Mouse (Mus musculus) intestine, postnatal 0 days (tissue): ENCODE measurements around the gene Nat8f6. TPM values are rescaled to one million over a fixed set of nuclear protein-coding genes. Genes with fewer than 3 reads are reported as not detected.
A peak's percentile ranks its signal among the peaks of the same experiment; 100 is the strongest.
"Not testable (repeated sequence)": the region's sequence is repeated elsewhere in the genome, so short reads cannot be mapped to it uniquely, and the experiment has no call there.

Experiments
- ATAC-seq: fragments of 200-750 bp; cut with Nextera tagmentation; 2 replicates; pipeline ENCODE4 v1.8.0; 2017; ENCODE audit warnings: mild to moderate bottlenecking, moderate TSS enrichment, moderate library complexity
- H3K27ac ChIP-seq: fragments of 300-500 bp; sonication (generic); 2 replicates; pipeline ENCODE4 v1.5.1; 2014; ENCODE audit warnings: mild to moderate bottlenecking, low read depth, low read length, moderate library complexity
- H3K27me3 ChIP-seq: fragments of 300-500 bp; sonication (generic); replicated peaks from 2 replicates; pipeline ENCODE4 v1.6.1; 2014; ENCODE audit warnings: low read length, mixed read lengths; ENCODE audit not compliant: control insufficient read depth, insufficient read depth
- H3K36me3 ChIP-seq: fragments of 300-500 bp; sonication (generic); 2 replicates; pipeline ENCODE4 v1.6.1; 2014; ENCODE audit warnings: mild to moderate bottlenecking, moderate library complexity; ENCODE audit not compliant: control insufficient read depth, insufficient read depth
- H3K4me1 ChIP-seq: fragments of 300-500 bp; sonication (generic); replicated peaks from 2 replicates; pipeline ENCODE4 v1.6.1; 2014; ENCODE audit warnings: antibody characterized with exemption, low read length, mixed read lengths; ENCODE audit not compliant: control insufficient read depth, insufficient read depth
- H3K4me2 ChIP-seq: fragments of 300-500 bp; sonication (generic); replicated peaks from 2 replicates; pipeline ENCODE4 v1.6.1; 2014; ENCODE audit warnings: low read depth, mild to moderate bottlenecking, moderate library complexity
- H3K4me3 ChIP-seq: fragments of 300-500 bp; sonication (generic); 2 replicates; pipeline ENCODE4 v1.5.1; 2014; ENCODE audit warnings: low read depth, low read length
- H3K9ac ChIP-seq: fragments of 300-500 bp; sonication (generic); 2 replicates; pipeline ENCODE4 v1.6.1; 2014; ENCODE audit warnings: mild to moderate bottlenecking, low read depth, low read length
- H3K9me3 ChIP-seq: fragments of 300-500 bp; sonication (generic); 2 replicates; pipeline ENCODE4 v1.6.1; 2016; ENCODE audit warnings: mixed run types; ENCODE audit not compliant: control insufficient read depth
- CTCF ChIP-seq: sonication (generic); IDR thresholded peaks from 2 replicates; pipeline ENCODE4 v1.5.1; 2016; ENCODE audit warnings: low read depth, mild to moderate bottlenecking, control low read depth, antibody characterized with exemption, moderate library complexity
- WGBS: fragments of 180-500 bp; shearing (Covaris S2); extraction: QIAGEN DNeasy Blood & Tissue Kit; methylation state at CpG from one replicate; pipeline ENCODE4 v1.1.7; 2014; 5-methylcytosine and 5-hydroxymethylcytosine counted together
- polyA plus RNA-seq: library from polyadenylated mRNA; unstranded; fragments of >200 nt; fragmentation: Nextera tagmentation; extraction: Ambion mirVana; gene quantifications from 2 replicates; pipeline ENCODE4 v1.2.1, GENCODE M21; 2015

Gene Nat8f6
- polyA plus RNA-seq, 1 experiment from 2014 or later = not detected

GRCm38 (mm10) chr6:85851062-85851773 is 30.5 kb upstream of the Nat8f6 start:
- 67% methylated on average over 7 of the region's 7 CpGs for WGBS
- Histone ChIP-seq H3K36me3 (no peaks in the 10 kb centered on the region), H3K9me3 (no peaks in the 10 kb centered on the region), H3K4me3 (no peak overlapping the region), H3K9ac (no peak overlapping the region), H3K4me2 (no peak overlapping the region), H3K4me1 (no peaks in the 10 kb centered on the region), H3K27me3 (no peaks in the 10 kb centered on the region), H3K27ac (no peak overlapping the region)
- ATAC-seq = peak; percentile 78
- TF ChIP-seq CTCF = no peak

- H3K9me3 ChIP-seq = no peaks in the 10 kb centered on the region
- H3K4me2 ChIP-seq = no peak overlapping the region
- H3K4me1 ChIP-seq = no peaks in the 10 kb centered on the region
- ATAC-seq = no peak
- H3K27me3 ChIP-seq = no peaks in the 10 kb centered on the region
- H3K36me3 ChIP-seq = no peaks in the 10 kb centered on the region
- 16% methylated on average over 2 of the region's 2 CpGs for WGBS
- H3K27ac ChIP-seq = no peak overlapping the region
- no peak overlapping the region for H3K4me3 ChIP-seq
- H3K9ac ChIP-seq = no peak overlapping the region
- no peak for TF ChIP-seq CTCF
These were observed 28.5 kb upstream of the Nat8f6 start for GRCm38 (mm10) chr6:85849240-85849639.

GRCm38 (mm10) chr6:85848140-85848539 is 27.4 kb upstream of the Nat8f6 start:
- Histone ChIP-seq H3K27me3 (no peaks in the 10 kb centered on the region), H3K4me3 (no peak overlapping the region), H3K9ac (no peak overlapping the region), H3K4me1 (no peaks in the 10 kb centered on the region), H3K4me2 (no peak overlapping the region), H3K9me3 (no peaks in the 10 kb centered on the region), H3K36me3 (no peaks in the 10 kb centered on the region), H3K27ac (no peak overlapping the region)
- WGBS = 86% methylated on average over 4 of the region's 4 CpGs
- no peak for TF ChIP-seq CTCF
- ATAC-seq = no peak

GRCm38 (mm10) chr6:85846921-85847320 is 26.2 kb upstream of the Nat8f6 start:
- H3K4me2 ChIP-seq = no peak overlapping the region
- no peaks in the 10 kb centered on the region for H3K36me3 ChIP-seq
- TF ChIP-seq CTCF = no peak
- H3K27me3 ChIP-seq = no peaks in the 10 kb centered on the region
- no peak for ATAC-seq
- 38% methylated on average over 1 of the region's 1 CpGs for WGBS
- H3K27ac ChIP-seq = no peak overlapping the region
- H3K9me3 ChIP-seq = no peaks in the 10 kb centered on the region
- H3K9ac ChIP-seq = no peak overlapping the region
- no peak overlapping the region for H3K4me3 ChIP-seq
- no peaks in the 10 kb centered on the region for H3K4me1 ChIP-seq

- H3K4me1 ChIP-seq, H3K4me3 ChIP-seq, H3K27me3 ChIP-seq, H3K36me3 ChIP-seq, H3K27ac ChIP-seq, H3K9me3 ChIP-seq, ATAC-seq, H3K4me2 ChIP-seq, H3K9ac ChIP-seq: not testable (repeated sequence)
- WGBS = 81% methylated on average over 22 of the region's 25 CpGs
- 0 out of 2 replicates have a peak, but pooled peaks have one; percentile 10 for TF ChIP-seq CTCF
These were observed 23.1 kb upstream of the Nat8f6 start for GRCm38 (mm10) chr6:85843677-85844458.

GRCm38 (mm10) chr6:85839982-85840381 is 19.2 kb upstream of the Nat8f6 start:
- 65% methylated on average over 4 of the region's 4 CpGs for WGBS
- H3K27me3 ChIP-seq = no peaks in the 10 kb centered on the region
- no peaks in the 10 kb centered on the region for H3K9me3 ChIP-seq
- ATAC-seq = no peak
- no peaks in the 10 kb centered on the region for H3K36me3 ChIP-seq
- TF ChIP-seq CTCF = no peak
- H3K4me3 ChIP-seq = no peak overlapping the region
- H3K9ac ChIP-seq = no peak overlapping the region
- no peak overlapping the region for H3K4me2 ChIP-seq
- H3K4me1 ChIP-seq = no peaks in the 10 kb centered on the region
- H3K27ac ChIP-seq = no peak overlapping the region
